ENCODE assay signal across 28 mouse cellular contexts in genomic region chr3:55890574-55890973, GRCm38 (mm10).
DNase-seq lines count a peak whose midpoint lies in the region; ATAC-seq lines count a peak whose summit lies in the region.
"Had no signal": no experiment of that assay in that cellular context is flagged by ENCODE, and none has a peak within 500 bp of the region (broad histone marks: within the 10 kb centered on the region; RNA-seq: fewer than 3 reads in every experiment).

No protein-coding gene starts in this region.

- H3K36me3 ChIP-seq in midbrain, embryonic 13.5 days, result no peaks in the 10 kb centered on the region
- 0 out of 2 replicates have a peak, but pooled peaks cover 4% of the 10 kb centered on the region for H3K36me3 ChIP-seq in midbrain, embryonic 14.5 days (ENCODE audit: control insufficient read depth, insufficient read depth, low read length)
- H3K36me3 ChIP-seq in embryonic facial prominence, embryonic 14.5 days (ENCODE audit: control insufficient read depth, insufficient read depth, low read length), result no peaks in the 10 kb centered on the region
- no peaks in the 10 kb centered on the region for H3K36me3 ChIP-seq in liver, embryonic 15.5 days (replicated peaks)
- no peaks in the 10 kb centered on the region for H3K36me3 ChIP-seq in forebrain, embryonic 16.5 days (ENCODE audit: control insufficient read depth, insufficient read depth)
- H3K36me3 ChIP-seq: embryonic facial prominence, embryonic 15.5 days; forebrain, embryonic 12.5 days; heart, embryonic 10.5 days; heart, embryonic 15.5 days; hindbrain, embryonic 12.5 days; neural tube, embryonic 12.5 days; stomach, embryonic 15.5 days had no signal

- H3K4me2 ChIP-seq in midbrain, embryonic 13.5 days (replicated peaks), result no peak overlapping the region
- no peak overlapping the region for H3K4me2 ChIP-seq in midbrain, embryonic 14.5 days (ENCODE audit: low read length)
- peak overlapping the region; percentile 14; the same call in 1 of the 2 replicates for H3K4me2 ChIP-seq in embryonic facial prominence, embryonic 14.5 days (ENCODE audit: low read depth, low read length)
- H3K4me2 ChIP-seq in liver, embryonic 15.5 days, result no peak overlapping the region
- no peak overlapping the region for H3K4me2 ChIP-seq in forebrain, embryonic 16.5 days (ENCODE audit: low read length)
- H3K4me2 ChIP-seq: embryonic facial prominence, embryonic 15.5 days; forebrain, embryonic 12.5 days; heart, embryonic 15.5 days; hindbrain, embryonic 12.5 days; lung, embryonic 14.5 days; neural tube, embryonic 12.5 days; stomach, embryonic 15.5 days had no signal

- H3K4me3 ChIP-seq in midbrain, embryonic 13.5 days (replicated peaks), result no peak overlapping the region
- H3K4me3 ChIP-seq in midbrain, embryonic 14.5 days (replicated peaks; ENCODE audit: low read depth, low read length), result no peak overlapping the region
- peak overlapping the region; percentile 4; the same call in 1 of the 2 replicates for H3K4me3 ChIP-seq in embryonic facial prominence, embryonic 14.5 days (ENCODE audit: low read depth, low read length)
- H3K4me3 ChIP-seq in liver, embryonic 15.5 days (replicated peaks), result no peak overlapping the region
- no peak overlapping the region for H3K4me3 ChIP-seq in forebrain, embryonic 16.5 days (replicated peaks; ENCODE audit: low read length)
- H3K4me3 ChIP-seq: embryonic facial prominence, embryonic 15.5 days; forebrain, embryonic 12.5 days; heart, embryonic 10.5 days; heart, embryonic 15.5 days; hindbrain, embryonic 12.5 days; left cerebral cortex, adult 2 months; neural tube, embryonic 12.5 days; stomach, embryonic 15.5 days had no signal

- ATAC-seq in midbrain, embryonic 13.5 days, result no peak
- ATAC-seq in midbrain, embryonic 14.5 days (ENCODE audit: low FRiP score, low TSS enrichment), result no peak
- no peak for ATAC-seq in embryonic facial prominence, embryonic 14.5 days (ENCODE audit: low read depth)
- no peak for ATAC-seq in liver, embryonic 15.5 days (ENCODE audit: insufficient read depth)
- no peak for ATAC-seq in forebrain, embryonic 16.5 days
- ATAC-seq: intestine, postnatal 0 days; midbrain, embryonic 16.5 days; Patski had no signal

- H3K4me1 ChIP-seq in midbrain, embryonic 13.5 days (replicated peaks), result peaks cover 7% of the 10 kb centered on the region
- no peaks in the 10 kb centered on the region for H3K4me1 ChIP-seq in midbrain, embryonic 14.5 days (ENCODE audit: control insufficient read depth, insufficient read depth, low read length)
- H3K4me1 ChIP-seq in embryonic facial prominence, embryonic 14.5 days (ENCODE audit: control insufficient read depth, insufficient read depth, low read length), result peaks cover 6% of the 10 kb centered on the region; the same call in 1 of the 2 replicates
- H3K4me1 ChIP-seq in liver, embryonic 15.5 days (replicated peaks), result no peaks in the 10 kb centered on the region
- no peaks in the 10 kb centered on the region for H3K4me1 ChIP-seq in forebrain, embryonic 16.5 days (replicated peaks; ENCODE audit: control insufficient read depth, insufficient read depth, low read length)
- H3K4me1 ChIP-seq: embryonic facial prominence, embryonic 15.5 days; forebrain, embryonic 12.5 days; heart, embryonic 10.5 days; heart, embryonic 15.5 days; hindbrain, embryonic 12.5 days; neural tube, embryonic 12.5 days; stomach, embryonic 15.5 days had no signal

- 0 out of 2 replicates have a peak overlapping the region, but pooled peaks have one; percentile 14 for H3K27ac ChIP-seq in midbrain, embryonic 13.5 days
- no peak overlapping the region for H3K27ac ChIP-seq in midbrain, embryonic 14.5 days (replicated peaks; ENCODE audit: low read depth, low read length)
- peak overlapping the region; percentile 59; the same call in 1 of the 2 replicates for H3K27ac ChIP-seq in embryonic facial prominence, embryonic 14.5 days (replicated peaks; ENCODE audit: low read depth, low read length)
- H3K27ac ChIP-seq in liver, embryonic 15.5 days (replicated peaks), result 0 out of 2 replicates have a peak overlapping the region, but pooled peaks have one; percentile 24
- no peak overlapping the region for H3K27ac ChIP-seq in forebrain, embryonic 16.5 days (ENCODE audit: low read length)
- H3K27ac ChIP-seq: forebrain, embryonic 12.5 days; heart, embryonic 10.5 days; heart, embryonic 15.5 days; hindbrain, embryonic 12.5 days; left cerebral cortex, adult 2 months; neural tube, embryonic 12.5 days; stomach, embryonic 15.5 days had no signal

- H3K9me3 ChIP-seq in midbrain, embryonic 13.5 days, result no peaks in the 10 kb centered on the region
- H3K9me3 ChIP-seq in midbrain, embryonic 14.5 days (ENCODE audit: control insufficient read depth, low read length), result no peaks in the 10 kb centered on the region
- no peaks in the 10 kb centered on the region for H3K9me3 ChIP-seq in embryonic facial prominence, embryonic 14.5 days (ENCODE audit: control insufficient read depth, low read length)
- H3K9me3 ChIP-seq in liver, embryonic 15.5 days (replicated peaks), result no peaks in the 10 kb centered on the region
- no peaks in the 10 kb centered on the region for H3K9me3 ChIP-seq in forebrain, embryonic 16.5 days (ENCODE audit: control insufficient read depth, low read length)
- H3K9me3 ChIP-seq: embryonic facial prominence, embryonic 15.5 days; forebrain, embryonic 12.5 days; heart, embryonic 10.5 days; heart, embryonic 15.5 days; hindbrain, embryonic 12.5 days; neural tube, embryonic 12.5 days; stomach, embryonic 15.5 days had no signal

- no peak overlapping the region for H3K9ac ChIP-seq in midbrain, embryonic 13.5 days (replicated peaks)
- H3K9ac ChIP-seq in midbrain, embryonic 14.5 days (replicated peaks; ENCODE audit: low read length), result no peak overlapping the region
- H3K9ac ChIP-seq in embryonic facial prominence, embryonic 14.5 days (ENCODE audit: low read depth, low read length), result peak overlapping the region; percentile 39; the same call in 1 of the 2 replicates
- no peak overlapping the region for H3K9ac ChIP-seq in liver, embryonic 15.5 days
- H3K9ac ChIP-seq in forebrain, embryonic 16.5 days (replicated peaks; ENCODE audit: low read depth, low read length), result no peak overlapping the region
- H3K9ac ChIP-seq: embryonic facial prominence, embryonic 15.5 days; forebrain, embryonic 12.5 days; heart, embryonic 15.5 days; hindbrain, embryonic 12.5 days; lung, embryonic 14.5 days; neural tube, embryonic 12.5 days; stomach, embryonic 15.5 days had no signal

- DNase-seq in midbrain, embryonic 14.5 days, result no peak
- DNase-seq in embryonic facial prominence, embryonic 14.5 days (ENCODE audit: low spot score), result no peak
- DNase-seq in thymus, adult 18-20 months, result no peak
- DNase-seq in layer of hippocampus, adult 9-10 months (ENCODE audit: low spot score), result no peak
- DNase-seq: adrenal gland, postnatal 10 days; cerebellum, adult 8-10 months; cerebellum, postnatal 25 days; gastrocnemius, postnatal 14 days; kidney, postnatal 25 days; lung, embryonic 14.5 days; lung, postnatal 14 days; retina, postnatal 1 day; right cerebral cortex, postnatal 25 days; thymus, postnatal 25 days had no signal

- H3K27me3 ChIP-seq in midbrain, embryonic 13.5 days, result no peaks in the 10 kb centered on the region
- no peaks in the 10 kb centered on the region for H3K27me3 ChIP-seq in midbrain, embryonic 14.5 days (ENCODE audit: control insufficient read depth, insufficient read depth, low read length)
- no peaks in the 10 kb centered on the region for H3K27me3 ChIP-seq in embryonic facial prominence, embryonic 14.5 days (replicated peaks; ENCODE audit: control insufficient read depth, insufficient read depth, low read length)
- no peaks in the 10 kb centered on the region for H3K27me3 ChIP-seq in liver, embryonic 15.5 days
- no peaks in the 10 kb centered on the region for H3K27me3 ChIP-seq in forebrain, embryonic 16.5 days (replicated peaks; ENCODE audit: control insufficient read depth, insufficient read depth, low read length)
- H3K27me3 ChIP-seq: embryonic facial prominence, embryonic 15.5 days; forebrain, embryonic 12.5 days; heart, embryonic 15.5 days; hindbrain, embryonic 12.5 days; neural tube, embryonic 12.5 days; Patski; stomach, embryonic 15.5 days had no signal

- 92% methylated on average over 5 of the region's 5 CpGs for WGBS in midbrain, embryonic 13.5 days
- WGBS in midbrain, embryonic 14.5 days, result 95% methylated on average over 5 of the region's 5 CpGs
- WGBS in embryonic facial prominence, embryonic 14.5 days, result 83% methylated on average over 5 of the region's 5 CpGs
- 57% methylated on average over 5 of the region's 5 CpGs for WGBS in liver, embryonic 15.5 days (ENCODE audit: insufficient replicate concordance)
- 95% methylated on average over 5 of the region's 5 CpGs for WGBS in forebrain, embryonic 16.5 days

Comparison
In these comparisons a context has a peak if more than half of its experiments do, and no peak if none do; other contexts are left out.
1. H3K27ac ChIP-seq: peak in midbrain, embryonic 13.5 days (single experiment), embryonic facial prominence, embryonic 14.5 days (single experiment) and liver, embryonic 15.5 days (single experiment); none in midbrain, embryonic 14.5 days (single experiment) and forebrain, embryonic 16.5 days (single experiment).